Mouse (Mus musculus): Measurements from ENCODE around the gene D030056L22Rik.

The D030056L22Rik gene

DNA sequence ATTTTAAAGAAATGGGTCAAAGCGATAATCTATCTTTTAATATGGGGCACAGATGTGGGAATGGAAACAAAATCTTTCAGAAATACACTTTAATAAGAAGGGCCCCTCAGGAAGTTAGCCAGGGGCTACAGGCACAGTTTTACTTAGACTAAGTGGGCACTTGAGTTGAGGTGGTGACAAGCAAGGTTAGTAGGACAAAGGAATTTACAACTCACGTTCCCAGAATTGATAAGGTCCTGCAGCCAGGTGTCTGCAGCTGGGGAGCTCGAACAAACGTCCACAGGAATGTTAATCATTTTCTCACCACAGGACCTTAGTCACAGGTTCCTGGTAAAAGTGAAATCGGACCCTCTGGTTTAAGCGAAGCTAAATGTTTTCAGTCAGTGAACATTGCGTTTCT lies 18.1 kb downstream of the D030056L22Rik start:
- DNase-seq (ENCODE audit: extremely low spot score), result no peak

DNA sequence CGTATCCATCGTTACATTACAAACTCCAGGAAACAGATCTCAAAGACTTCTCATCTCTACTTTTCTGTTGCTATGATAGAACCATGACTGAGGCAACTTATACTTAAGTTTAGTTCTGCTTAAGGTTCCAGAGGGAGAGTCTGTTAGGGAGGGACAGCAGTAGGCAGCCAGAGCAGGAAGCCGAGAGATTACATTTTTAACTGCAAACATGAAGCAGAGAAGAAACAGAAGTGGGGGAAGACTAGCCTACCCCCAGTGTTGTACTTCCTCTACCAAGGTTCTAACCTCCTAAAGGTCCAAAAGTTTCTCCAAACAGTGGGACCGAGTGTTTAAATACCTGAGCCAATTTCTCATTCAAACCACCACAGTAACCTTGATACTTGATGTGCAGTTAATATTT lies 22.9 kb downstream of the D030056L22Rik start:
- DNase-seq (ENCODE audit: extremely low spot score), result no peak

DNA sequence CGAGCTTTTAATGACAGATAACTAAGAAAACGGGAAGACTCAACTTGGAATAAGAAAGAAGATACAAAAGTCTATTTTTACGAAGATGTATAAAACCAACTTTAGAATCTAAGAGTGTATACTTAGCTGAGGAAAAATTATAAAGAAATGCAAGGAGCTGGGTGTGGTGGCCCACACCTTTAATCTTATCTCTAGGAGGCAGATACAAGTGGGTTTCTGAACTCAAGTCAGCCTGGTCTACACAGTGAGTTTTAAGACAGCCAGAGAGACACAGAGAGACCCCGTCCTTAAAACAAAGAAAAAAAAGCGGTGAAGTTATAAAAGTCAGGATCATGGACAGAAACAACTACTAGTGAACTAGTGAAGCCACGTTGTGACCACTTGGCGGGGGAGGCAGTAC lies 26.2 kb downstream of the D030056L22Rik start:
- no peak for DNase-seq (ENCODE audit: extremely low spot score)

DNA sequence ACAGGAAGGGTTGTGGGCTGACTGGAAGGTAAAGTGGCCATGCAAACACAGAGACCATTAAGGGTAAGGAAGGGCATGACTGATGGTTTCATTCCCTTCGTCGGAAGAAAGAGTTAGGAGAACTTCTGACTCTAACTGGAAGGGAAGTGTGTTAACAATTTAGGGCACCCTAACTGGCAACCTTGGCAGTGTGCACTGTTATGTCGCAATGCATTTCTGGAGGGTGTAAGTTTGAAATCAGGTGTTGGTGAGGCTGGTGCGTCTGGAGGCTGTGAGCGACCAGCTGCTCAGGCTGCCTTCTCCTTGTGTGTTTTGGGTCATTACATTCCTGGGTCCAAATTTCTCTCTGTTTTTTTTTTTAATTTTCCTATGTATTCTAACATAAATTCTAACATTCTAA lies 31.0 kb downstream of the D030056L22Rik start:
- no peak for DNase-seq (ENCODE audit: extremely low spot score)

DNA sequence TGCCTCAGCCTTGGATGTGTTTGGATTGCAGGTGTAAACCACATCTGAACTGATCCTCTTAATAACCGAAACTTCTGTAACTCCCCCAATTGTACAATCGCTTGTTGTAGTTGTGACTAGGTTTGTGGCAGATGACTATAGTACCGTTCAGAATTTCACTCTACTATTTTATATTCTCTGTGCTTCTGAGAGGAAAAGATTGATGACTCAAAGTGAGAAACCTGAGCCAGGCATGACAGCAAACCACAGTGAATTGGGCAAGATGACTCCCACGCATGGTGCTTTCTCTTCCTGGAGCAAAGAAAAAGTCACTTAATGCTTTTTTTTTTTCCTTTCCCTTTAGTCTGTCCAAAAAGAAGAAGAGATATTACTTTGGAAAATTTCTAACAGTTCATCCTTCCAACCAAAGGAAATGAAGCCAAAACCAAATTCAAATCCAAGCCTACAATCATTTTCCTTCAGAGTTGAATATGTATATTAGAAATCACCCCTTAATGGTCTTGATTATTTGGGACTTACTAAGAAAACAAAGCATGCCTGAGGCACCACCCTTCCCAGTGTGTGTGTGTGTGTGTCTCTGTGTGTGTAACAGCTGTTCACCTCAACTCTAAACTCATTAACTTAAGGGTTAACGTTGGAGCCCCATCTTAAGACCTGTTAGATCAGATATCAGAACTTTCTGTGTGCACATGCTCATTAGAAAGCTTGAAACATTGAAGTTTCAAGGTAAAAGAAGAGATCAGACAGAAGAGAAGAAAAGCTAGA lies 33.8 kb downstream of the D030056L22Rik start:
- DNase-seq (ENCODE audit: extremely low spot score), result no peak

DNA sequence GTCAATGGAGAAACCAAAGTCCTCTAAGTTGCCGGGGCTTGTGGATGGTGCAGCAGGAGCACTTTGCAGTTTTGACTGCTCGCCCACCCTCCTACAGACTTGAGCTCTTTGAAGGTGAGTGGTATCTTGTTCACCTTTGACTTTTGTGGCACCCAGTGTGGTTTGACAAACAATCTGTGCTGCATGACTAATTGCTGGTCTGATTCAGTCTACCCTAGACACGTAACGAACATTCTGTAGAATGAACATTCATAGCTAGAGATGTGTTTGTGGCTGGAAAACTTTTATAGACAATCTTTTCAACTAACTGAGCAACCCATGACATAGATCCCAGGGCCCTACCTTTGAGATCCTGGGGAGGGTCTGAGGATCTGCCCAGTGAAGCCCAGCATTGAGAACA lies 34.4 kb downstream of the D030056L22Rik start:
- no peak for DNase-seq (ENCODE audit: extremely low spot score)

DNA sequence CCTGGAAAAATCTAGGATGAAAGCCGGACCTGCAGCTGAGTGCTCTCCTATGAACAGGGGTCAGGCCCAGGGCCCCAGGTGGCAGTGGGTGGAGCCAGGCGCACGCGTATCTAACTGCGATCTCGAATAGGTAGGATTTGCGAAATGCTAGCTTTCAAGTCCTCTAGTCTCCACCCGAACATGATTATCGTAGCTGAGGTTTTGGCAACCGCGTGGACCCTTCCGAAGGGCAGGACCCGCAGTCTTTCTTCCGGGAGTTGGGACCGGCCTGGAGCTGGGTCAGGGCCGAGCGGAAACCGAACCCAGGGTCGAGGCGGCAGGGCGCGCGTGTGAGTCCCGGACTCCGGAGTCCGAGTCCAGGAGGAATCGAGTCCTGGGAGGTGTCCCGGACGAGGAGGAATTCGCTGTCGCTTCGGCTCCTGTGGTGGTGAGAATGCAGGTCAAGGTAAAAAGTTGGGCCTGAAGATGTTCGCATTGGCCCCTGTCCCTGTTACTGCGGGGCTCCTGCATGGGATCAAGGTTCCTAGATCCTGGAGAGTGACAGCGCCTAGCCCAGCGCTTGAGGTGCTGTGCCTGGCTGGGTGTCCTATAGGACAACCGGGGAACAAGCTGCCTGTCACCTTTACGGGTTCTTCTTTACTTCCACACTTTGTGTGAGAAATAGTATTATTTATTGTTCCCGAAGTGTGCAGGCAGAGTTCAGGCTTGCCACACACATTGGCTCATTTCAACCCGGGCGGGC lies 36.8 kb downstream of the D030056L22Rik start, which contains the start of gene Trpm6:
Trpm6 (plus strand) TSS at position 386 of the 742 bp plus-strand sequence.
- DNase-seq (ENCODE audit: extremely low spot score), result peak; percentile 34

DNA sequence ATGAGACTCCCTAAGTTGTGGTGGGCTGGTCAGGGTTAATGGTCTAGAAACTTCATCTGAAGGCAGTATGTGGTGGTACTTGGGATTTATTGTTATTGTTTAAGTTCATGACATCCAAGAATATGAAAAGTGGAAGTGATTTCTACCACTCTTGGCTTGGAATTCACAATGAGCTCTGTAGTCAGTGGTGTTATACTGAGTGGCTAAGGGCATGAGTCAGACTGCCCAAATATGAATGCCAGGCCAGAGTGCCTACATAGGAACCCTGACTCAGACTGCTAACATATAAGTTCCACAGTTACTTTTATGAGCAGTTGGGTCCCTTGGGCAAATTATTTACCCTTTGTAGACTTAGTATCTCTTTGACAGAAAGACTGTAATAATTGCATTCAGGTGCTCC lies 44.2 kb downstream of the D030056L22Rik start:
- DNase-seq (ENCODE audit: extremely low spot score), result no peak

DNA sequence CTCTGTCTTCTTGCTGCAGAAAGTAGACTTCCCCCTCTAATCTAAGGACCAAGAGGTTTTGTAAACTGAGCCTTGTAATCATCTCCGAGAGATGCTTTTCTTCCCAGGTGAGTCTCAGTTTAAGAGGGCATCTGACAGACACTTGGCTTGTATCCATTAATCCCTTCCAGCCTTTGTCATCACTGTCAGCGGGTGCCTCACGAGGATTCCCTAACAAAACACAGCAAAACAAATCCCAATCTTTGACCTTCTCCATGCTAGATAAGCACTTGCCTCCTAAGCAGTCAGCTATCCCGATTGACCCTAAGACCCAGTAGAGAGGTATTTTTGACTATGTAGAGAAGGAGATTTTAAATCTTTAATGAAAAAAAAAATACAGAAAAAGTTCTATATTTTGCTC lies 44.7 kb downstream of the D030056L22Rik start:
- no peak for DNase-seq (ENCODE audit: extremely low spot score)

DNA sequence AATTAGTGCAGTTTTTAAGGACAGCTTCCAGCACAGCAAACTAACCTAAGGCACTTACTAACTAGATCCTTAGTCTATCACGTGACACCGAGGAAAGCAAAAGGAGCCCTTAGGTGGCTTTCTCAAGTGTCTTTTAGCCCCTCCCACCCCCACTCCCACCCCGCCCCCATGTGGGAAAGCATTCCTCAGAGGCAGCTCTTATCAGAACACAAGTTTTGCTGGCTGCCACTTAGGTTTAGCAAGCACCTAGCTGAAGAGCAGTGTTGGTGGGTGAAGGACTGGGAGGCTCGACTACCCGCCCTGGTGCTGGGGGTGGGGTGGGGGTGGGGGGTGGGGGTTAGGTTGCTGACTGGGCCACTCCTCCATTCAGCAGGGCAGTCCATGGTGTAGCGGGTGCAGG lies 45.3 kb downstream of the D030056L22Rik start:
- peak; percentile 12 for DNase-seq (ENCODE audit: extremely low spot score)

DNA sequence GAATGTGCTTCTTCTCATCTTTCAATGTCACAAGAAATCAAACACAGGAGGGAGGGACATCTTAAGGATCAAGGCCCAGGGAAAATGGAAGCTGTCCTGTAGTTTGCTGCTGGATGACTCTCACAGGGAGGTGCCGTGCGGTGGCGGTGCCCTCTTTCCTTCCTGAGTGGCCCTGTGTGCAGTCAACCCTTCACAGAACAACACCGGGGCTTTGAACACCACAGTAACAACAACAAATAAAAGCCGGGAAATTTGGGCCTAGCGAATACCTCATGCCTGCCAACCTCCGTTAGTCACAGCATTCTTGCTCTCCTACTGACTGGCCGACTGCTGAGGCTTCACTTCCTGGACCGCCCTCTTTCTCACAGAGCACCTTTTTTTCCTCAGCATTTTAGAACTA lies 45.9 kb downstream of the D030056L22Rik start:
- DNase-seq (ENCODE audit: extremely low spot score), result peak; percentile 13

DNA sequence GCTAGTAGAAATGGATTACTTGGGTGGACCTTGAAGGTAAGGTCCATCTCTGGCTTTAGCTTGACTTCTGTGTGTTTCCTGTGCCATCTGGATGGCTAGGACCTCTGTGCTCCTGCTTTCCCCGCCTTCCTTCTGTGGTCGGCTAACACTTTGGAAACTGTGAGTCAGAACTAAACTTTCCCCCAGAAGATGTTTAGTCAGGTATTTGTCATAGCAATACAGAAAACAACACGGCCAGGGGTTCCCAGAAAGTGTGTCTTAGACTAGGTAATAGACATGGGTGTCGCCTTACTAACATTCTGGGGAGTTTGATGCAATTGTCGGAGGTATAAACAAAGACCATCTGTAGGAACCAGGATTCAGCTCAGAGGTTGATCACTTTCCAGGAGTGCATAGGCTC lies 53.4 kb downstream of the D030056L22Rik start:
- no peak for DNase-seq (ENCODE audit: extremely low spot score)
